Mouse (Mus musculus) lung, postnatal 10 days (tissue): ENCODE data around the gene Gm364.

ENCODE experiments used
- DNase-seq: peaks from one replicate; pipeline ENCODE4 v3.0.0; 2021

Gene Gm364

DNA sequence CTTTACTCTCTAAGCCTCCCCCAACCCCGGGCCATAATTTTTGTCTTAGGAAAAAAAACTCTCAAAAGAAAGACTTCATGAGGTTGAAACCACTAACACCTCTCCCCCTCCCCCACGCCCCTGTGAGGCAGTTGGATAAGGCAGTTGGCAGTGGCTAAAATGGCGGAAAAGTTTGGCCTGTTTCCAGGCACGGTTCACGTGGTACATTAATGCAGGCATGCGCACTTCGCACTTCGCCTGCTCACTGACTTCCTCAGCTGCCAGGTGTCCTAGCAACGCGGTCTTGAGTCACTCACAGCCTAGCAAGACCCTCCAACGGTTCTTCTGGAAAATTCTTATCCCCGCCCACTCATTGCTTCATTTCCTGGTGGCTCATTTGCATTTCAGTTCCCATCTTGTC lies at the start of gene Gm364:
Gene Gm364, plus strand, starts transcription at position 386 of the 400 bp plus-strand sequence.
- no peak for DNase-seq

DNA sequence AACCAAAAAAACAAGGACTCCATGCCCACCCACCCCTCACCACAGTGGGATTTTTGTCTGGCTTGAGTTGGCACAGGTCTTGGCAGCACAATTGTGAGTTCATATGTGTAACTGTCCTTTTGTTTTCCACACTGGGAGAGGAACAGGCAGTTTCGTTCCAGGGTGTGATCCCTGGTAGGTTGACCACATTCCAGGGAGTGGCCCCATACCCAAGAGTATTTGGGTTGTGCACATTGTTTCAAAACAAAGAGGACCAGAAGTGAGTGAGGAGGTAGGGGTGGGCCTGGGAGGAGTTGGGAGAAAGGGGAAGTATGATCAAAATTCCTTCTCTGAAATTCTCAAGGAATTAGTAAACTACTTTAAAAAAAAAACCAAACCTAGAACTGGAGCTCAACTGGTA lies 49.6 kb upstream of the Gm364 start:
- DNase-seq = no peak

GRCm38 (mm10) chrX:57364891-57365569 lies 43.9 kb upstream of the Gm364 start:
- no peak for DNase-seq

GRCm38 (mm10) chrX:57372965-57373364 lies 36.0 kb upstream of the Gm364 start:
- peak; percentile 5 for DNase-seq

GRCm38 (mm10) chrX:57373543-57373942 lies 35.4 kb upstream of the Gm364 start:
- no peak for DNase-seq

- DNase-seq = no peak
These were observed 34.9 kb upstream of the Gm364 start for GRCm38 (mm10) chrX:57374029-57374428.

DNA sequence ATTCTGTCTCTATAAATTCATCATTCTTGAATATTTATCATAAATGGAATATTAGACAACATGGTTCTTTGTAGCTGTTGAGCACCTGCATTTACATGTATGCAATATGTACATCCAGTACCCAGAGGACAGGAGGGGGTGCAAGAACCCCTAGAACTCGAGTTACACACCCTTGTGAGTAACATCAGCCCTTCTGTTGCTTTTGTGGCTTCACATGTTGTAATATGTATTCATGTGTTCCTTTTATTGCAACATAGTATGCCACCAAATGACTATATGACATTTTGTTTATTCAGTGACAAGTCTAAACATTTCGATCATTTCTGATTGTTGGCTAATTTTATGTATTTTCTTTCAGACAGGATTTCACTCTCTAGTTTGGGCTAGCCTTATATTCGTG lies 31.9 kb upstream of the Gm364 start:
- DNase-seq = no peak

DNA sequence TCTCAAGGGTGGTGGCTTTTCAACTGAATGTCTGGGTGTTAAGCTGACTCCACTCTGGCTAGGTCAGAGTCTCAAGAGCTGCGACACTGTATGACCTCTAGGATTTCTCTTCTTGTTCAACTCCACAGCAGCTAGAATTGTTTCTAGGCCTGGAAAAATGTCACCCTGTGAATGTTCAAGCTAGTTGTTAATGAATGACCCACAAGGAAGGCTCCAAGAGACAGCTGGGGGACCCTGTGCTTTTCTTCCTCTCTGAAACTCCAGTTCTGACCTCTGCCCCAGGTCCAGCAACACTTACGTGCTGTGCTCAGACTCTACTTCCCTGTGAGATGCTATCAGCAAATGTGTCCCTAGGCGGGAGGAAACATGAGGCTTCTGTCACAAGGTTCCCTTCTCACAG lies 30.4 kb upstream of the Gm364 start:
- DNase-seq = no peak

- DNase-seq = peak; percentile 2
These were observed 28.0 kb upstream of the Gm364 start for GRCm38 (mm10) chrX:57380915-57381314.

DNA sequence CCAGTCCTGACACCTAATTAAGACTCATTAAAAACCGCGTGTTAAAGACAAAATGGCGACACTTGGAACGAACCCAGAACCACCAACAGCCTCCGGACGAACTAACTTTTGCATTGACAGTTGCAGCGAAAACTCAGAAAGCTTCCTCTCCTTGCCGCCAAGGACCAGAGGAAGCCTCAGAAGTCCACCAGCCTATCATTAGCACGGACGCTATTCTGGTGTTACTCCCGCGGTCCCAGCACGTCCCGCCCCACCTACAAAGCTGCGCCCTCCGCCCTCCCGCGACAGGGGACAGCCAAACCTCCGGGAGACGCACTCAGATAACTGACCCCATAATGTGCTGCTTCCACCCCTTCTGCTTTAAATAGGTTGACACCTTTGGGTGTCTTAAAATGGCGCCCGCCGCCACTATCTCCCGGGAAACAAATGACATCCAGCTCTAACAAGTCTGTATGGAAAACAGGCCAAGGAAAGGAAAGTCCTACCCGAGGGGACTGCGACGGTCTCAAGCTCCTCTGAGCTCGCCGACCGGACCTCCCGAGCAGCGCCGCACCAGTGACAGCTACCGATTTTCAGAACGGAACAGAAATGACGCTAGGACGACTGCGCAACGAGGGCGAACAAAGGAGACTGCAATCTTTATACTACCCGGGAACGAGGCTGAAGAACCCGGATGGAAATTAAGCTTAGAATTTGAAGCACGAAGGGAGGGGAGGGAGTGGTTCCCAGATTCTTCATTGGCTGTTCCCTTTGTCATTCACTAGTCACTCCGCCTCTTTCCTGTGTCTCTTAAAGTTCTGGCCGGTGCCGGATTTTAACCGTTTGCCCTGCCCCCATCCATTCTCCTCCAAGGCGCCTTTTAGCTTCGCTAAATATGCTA lies 16.3 kb upstream of the Gm364 start, which contains the start of gene Rbmx:
Gene Rbmx, minus strand, starts transcription at position 670 of the 880 bp plus-strand sequence.
- peak; percentile 94 for DNase-seq

GRCm38 (mm10) chrX:57393412-57393811 lies 15.5 kb upstream of the Gm364 start:
- DNase-seq = peak; percentile 2

DNA sequence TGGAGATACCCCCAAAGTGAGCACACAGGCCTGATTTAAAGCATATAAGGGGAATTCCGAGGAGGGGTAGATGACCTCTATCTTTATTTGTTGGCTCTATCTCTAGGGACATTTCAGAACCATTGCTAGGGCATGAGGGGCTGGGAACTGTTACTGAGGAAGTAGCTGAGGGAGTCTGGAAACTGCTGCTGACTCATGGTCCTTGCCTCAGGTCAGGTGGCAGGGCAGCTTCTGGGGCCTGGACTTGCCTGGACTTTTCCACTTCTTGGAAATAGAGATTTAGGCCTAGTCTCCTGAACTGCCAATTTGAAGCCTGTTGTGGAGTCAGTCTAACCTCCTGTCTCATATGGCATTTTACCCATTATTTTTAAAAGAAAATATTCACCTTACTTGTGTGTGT lies 7.6 kb upstream of the Gm364 start:
- no peak for DNase-seq

DNA sequence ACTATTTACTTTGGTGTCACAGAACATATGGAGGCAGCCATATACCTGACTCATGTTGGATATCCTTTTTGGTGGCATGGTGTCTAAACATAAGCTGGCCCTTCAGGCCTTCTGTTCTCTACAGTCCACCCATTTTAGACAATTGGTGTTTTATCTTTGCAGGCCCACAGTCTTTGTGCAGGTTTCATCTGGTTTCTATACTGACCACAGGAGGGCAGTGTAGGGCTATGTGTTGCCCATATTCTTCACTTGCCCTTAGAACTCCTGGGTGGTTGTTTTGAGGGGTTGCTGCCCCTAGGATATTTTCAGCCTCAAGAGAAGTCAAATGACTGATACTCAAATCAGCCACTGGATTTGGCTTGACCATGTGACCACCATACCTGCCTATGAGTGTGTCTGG lies 5.3 kb upstream of the Gm364 start:
- peak; percentile 5 for DNase-seq

DNA sequence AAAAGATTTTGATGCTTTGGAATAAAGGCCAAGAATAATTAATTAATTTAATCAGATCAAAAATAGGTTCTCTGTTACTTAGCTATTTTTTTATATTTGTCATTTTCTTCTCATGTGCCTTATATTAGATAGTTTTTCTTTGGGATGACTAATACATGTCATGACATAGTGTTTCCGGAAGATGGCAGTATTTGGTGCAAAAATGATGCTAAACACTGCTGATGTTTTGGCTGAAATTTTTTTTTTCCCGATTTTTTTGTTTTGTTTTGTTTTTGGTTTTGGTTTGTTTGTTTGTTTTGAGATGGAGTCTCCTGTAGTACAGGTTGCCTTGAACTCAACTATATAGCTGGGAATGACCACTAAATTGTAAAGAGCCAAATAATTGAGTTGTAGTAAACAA lies 22.7 kb downstream of the Gm364 start:
- DNase-seq = peak; percentile 4

GRCm38 (mm10) chrX:57433897-57434296 lies 24.9 kb downstream of the Gm364 start:
- no peak for DNase-seq

GRCm38 (mm10) chrX:57503634-57504033 lies 94.7 kb downstream of the Gm364 start, which contains the start of gene Gpr101:
Gene Gpr101, minus strand, starts transcription at chrX:57503757.
- no peak for DNase-seq

DNA sequence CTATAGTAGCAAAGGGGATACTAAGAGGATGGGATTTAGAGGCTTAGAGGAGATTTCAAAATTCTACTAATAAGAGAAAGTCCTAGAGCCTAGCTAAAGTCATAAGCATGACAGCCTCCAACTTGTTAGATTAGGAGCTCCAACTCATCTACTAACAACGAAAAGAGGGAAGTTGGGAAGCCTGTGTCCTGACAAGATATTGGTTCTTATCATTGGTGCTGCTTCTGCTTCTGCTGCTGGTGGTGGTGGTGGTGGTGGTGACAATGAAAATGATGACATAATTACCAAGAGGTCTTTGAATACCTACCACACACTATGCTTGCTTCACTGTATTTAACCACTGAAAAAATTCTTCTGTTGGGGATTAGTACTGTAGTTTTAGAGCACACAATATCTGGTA lies 97.3 kb downstream of the Gm364 start:
- no peak for DNase-seq

DNA sequence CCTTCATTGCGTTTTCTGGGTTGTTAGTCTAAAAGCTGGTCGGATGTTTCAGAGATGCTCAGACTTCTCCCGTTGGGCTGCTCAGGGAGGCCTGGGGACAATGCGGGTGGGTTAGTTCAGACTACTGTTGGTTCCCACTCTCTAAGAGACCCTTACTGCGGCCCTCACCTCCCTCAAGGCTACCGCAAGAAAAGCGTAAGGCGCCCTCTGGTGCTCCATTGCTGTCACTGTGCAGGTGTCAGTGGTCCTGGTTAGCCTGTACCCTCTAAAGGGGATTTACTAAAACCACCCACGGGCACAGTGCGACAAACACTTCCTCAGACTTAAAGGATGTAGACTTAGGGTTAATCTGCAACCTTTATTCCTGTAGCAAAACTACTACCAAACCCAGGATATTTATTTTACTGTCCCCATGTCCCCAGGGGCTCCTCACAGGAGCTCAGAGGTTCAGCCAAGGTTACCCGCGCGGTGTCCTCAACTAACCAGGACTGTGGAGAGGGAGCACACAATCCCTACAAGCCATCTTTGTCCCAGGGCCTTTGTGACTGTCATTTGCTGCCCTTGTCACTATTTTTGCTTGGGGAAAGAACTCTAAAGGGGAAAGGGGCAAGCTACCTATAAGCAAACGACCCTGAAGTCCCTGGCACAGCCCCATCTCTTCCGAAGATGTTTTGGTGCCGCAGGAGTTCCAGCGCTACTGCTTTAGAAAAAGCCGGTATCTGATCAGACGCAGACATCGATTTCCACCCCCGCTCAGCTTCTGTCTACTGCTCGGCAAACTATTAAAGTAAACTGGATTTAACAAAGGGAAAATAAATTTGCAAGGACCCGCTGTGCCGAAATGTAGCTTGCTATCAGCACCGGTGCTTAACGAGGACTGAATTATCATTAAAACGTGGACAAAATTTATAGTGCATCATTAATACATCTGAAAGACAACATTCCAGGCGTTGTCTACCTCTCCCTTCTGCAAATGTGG lies 112.5 kb downstream of the Gm364 start:
- no peak for DNase-seq
